Mouse (Mus musculus): Measurements from ENCODE around the gene Phldb2. TPM values are rescaled to one million over a fixed set of nuclear protein-coding genes. Genes with fewer than 3 reads are reported as not detected.

Gene Phldb2
- total and polyA plus RNA-seq, 2 experiments from 2014 or later, result 32.8 to 33.2 TPM

- Histone ChIP-seq H3K9me3 (replicated peaks; ENCODE audit: control insufficient read depth, low read length) (no peaks in the 10 kb centered on the region), H3K4me2 (ENCODE audit: low read depth, low read length) (no peak overlapping the region), H3K36me3 (replicated peaks; ENCODE audit: control insufficient read depth, insufficient read depth, low read length) (peaks cover 55% of the 10 kb centered on the region), H3K4me3 (ENCODE audit: low read depth, low read length) (no peak overlapping the region), H3K27ac (ENCODE audit: low read depth) (peak overlapping the region; percentile 48), H3K9ac (replicated peaks; ENCODE audit: low read depth, low read length) (no peak overlapping the region), H3K4me1 (ENCODE audit: control insufficient read depth, insufficient read depth) (no peaks in the 10 kb centered on the region), H3K27me3 (ENCODE audit: control insufficient read depth, insufficient read depth, low read length) (no peaks in the 10 kb centered on the region)
- TF ChIP-seq EP300 (IDR thresholded peaks at IDR 0.05; ENCODE audit: low read depth) (no peak), CTCF (IDR thresholded peaks at IDR 0.05; ENCODE audit: low read depth) (no peak)
- DNase-seq (ENCODE audit: low spot score), result no peak
- 65% methylated on average over 9 of the region's 9 CpGs for WGBS
- ATAC-seq (ENCODE audit: insufficient read depth, low read depth), result no peak
Measured at GRCm38 (mm10) chr16:45758726-45759269, 194.6 kb downstream of the Phldb2 start.

- peak; percentile 86 for ATAC-seq (ENCODE audit: insufficient read depth, low read depth)
- WGBS, result 66% methylated on average over 12 of the region's 12 CpGs
- no peaks in the 10 kb centered on the region for H3K4me1 ChIP-seq (ENCODE audit: control insufficient read depth, insufficient read depth)
- no peak overlapping the region for H3K9ac ChIP-seq (replicated peaks; ENCODE audit: low read depth, low read length)
- TF ChIP-seq EP300 (IDR thresholded peaks at IDR 0.05; ENCODE audit: low read depth), result peak; percentile 82; the same call in 1 of the 2 replicates
- TF ChIP-seq CTCF (IDR thresholded peaks at IDR 0.05; ENCODE audit: low read depth), result no peak
- H3K9me3 ChIP-seq (replicated peaks; ENCODE audit: control insufficient read depth, low read length), result no peaks in the 10 kb centered on the region
- peaks cover 45% of the 10 kb centered on the region for H3K36me3 ChIP-seq (replicated peaks; ENCODE audit: control insufficient read depth, insufficient read depth, low read length)
- no peak overlapping the region for H3K4me2 ChIP-seq (ENCODE audit: low read depth, low read length)
- H3K27me3 ChIP-seq (ENCODE audit: control insufficient read depth, insufficient read depth, low read length), result no peaks in the 10 kb centered on the region
- H3K4me3 ChIP-seq (ENCODE audit: low read depth, low read length), result no peak overlapping the region
- DNase-seq (ENCODE audit: low spot score), result peak; percentile 67
- peak overlapping the region; percentile 81 for H3K27ac ChIP-seq (ENCODE audit: low read depth)
Measured at GRCm38 (mm10) chr16:45757421-45758078, 195.8 kb downstream of the Phldb2 start.

- Histone ChIP-seq H3K9me3 (replicated peaks; ENCODE audit: control insufficient read depth, low read length) (no peaks in the 10 kb centered on the region), H3K36me3 (replicated peaks; ENCODE audit: control insufficient read depth, insufficient read depth, low read length) (peaks cover 46% of the 10 kb centered on the region), H3K27ac (ENCODE audit: low read depth) (peak overlapping the region; percentile 81; the same call in 1 of the 2 replicates), H3K9ac (replicated peaks; ENCODE audit: low read depth, low read length) (no peak overlapping the region), H3K4me2 (ENCODE audit: low read depth, low read length) (no peak overlapping the region), H3K4me1 (ENCODE audit: control insufficient read depth, insufficient read depth) (no peaks in the 10 kb centered on the region), H3K4me3 (ENCODE audit: low read depth, low read length) (no peak overlapping the region), H3K27me3 (ENCODE audit: control insufficient read depth, insufficient read depth, low read length) (no peaks in the 10 kb centered on the region)
- 32% methylated on average over 9 of the region's 9 CpGs for WGBS
- TF ChIP-seq EP300 (IDR thresholded peaks at IDR 0.05; ENCODE audit: low read depth), result no peak
- peak; percentile 73 for TF ChIP-seq CTCF (IDR thresholded peaks at IDR 0.05; ENCODE audit: low read depth)
- DNase-seq (ENCODE audit: low spot score), result peak; percentile 88
- ATAC-seq (ENCODE audit: insufficient read depth, low read depth), result peak; percentile 78
Measured at GRCm38 (mm10) chr16:45756855-45757254, 196.5 kb downstream of the Phldb2 start.

- 71% methylated on average over 4 of the region's 4 CpGs for WGBS
- Histone ChIP-seq H3K4me3 (ENCODE audit: low read depth, low read length) (0 out of 2 replicates have a peak overlapping the region, but pooled peaks have one; percentile 67), H3K4me2 (ENCODE audit: low read depth, low read length) (no peak overlapping the region), H3K36me3 (replicated peaks; ENCODE audit: control insufficient read depth, insufficient read depth, low read length) (peaks cover 23% of the 10 kb centered on the region), H3K9ac (replicated peaks; ENCODE audit: low read depth, low read length) (no peak overlapping the region), H3K27me3 (ENCODE audit: control insufficient read depth, insufficient read depth, low read length) (no peaks in the 10 kb centered on the region), H3K4me1 (ENCODE audit: control insufficient read depth, insufficient read depth) (peaks cover 6% of the 10 kb centered on the region; the same call in 1 of the 2 replicates), H3K27ac (ENCODE audit: low read depth) (peak overlapping the region; percentile 90), H3K9me3 (replicated peaks; ENCODE audit: control insufficient read depth, low read length) (no peaks in the 10 kb centered on the region)
- TF ChIP-seq EP300 (IDR thresholded peaks at IDR 0.05; ENCODE audit: low read depth) (no peak), CTCF (IDR thresholded peaks at IDR 0.05; ENCODE audit: low read depth) (no peak)
- DNase-seq (ENCODE audit: low spot score) (no peak), ATAC-seq (ENCODE audit: insufficient read depth, low read depth) (no peak)
Measured at GRCm38 (mm10) chr16:45743591-45744144, 209.7 kb downstream of the Phldb2 start.

GRCm38 (mm10) chr16:45742615-45743476 lies 210.6 kb downstream of the Phldb2 start, which contains the start of gene Abhd10:
TSS of gene Abhd10 (minus strand) at chr16:45742955.
- peak within 1 kb of the TSS; percentile 81 for H3K9ac ChIP-seq (replicated peaks; ENCODE audit: low read depth, low read length)
- H3K27me3 ChIP-seq (ENCODE audit: control insufficient read depth, insufficient read depth, low read length), result no peaks in the 10 kb centered on the region
- peak; percentile 93 for DNase-seq (ENCODE audit: low spot score)
- no peak for TF ChIP-seq CTCF (IDR thresholded peaks at IDR 0.05; ENCODE audit: low read depth)
- TF ChIP-seq EP300 (IDR thresholded peaks at IDR 0.05; ENCODE audit: low read depth), result 0 out of 2 replicates have a peak, but pooled peaks have one; percentile 77
- H3K4me1 ChIP-seq (ENCODE audit: control insufficient read depth, insufficient read depth), result peaks cover 8% of the 10 kb centered on the region
- peaks cover 15% of the 10 kb centered on the region for H3K36me3 ChIP-seq (replicated peaks; ENCODE audit: control insufficient read depth, insufficient read depth, low read length)
- no peaks in the 10 kb centered on the region for H3K9me3 ChIP-seq (replicated peaks; ENCODE audit: control insufficient read depth, low read length)
- H3K4me2 ChIP-seq (ENCODE audit: low read depth, low read length), result peak within 1 kb of the TSS; percentile 83
- peak; percentile 99 for ATAC-seq (ENCODE audit: insufficient read depth, low read depth)
- under 1% methylated on average over 51 of the region's 51 CpGs for WGBS
- H3K27ac ChIP-seq (ENCODE audit: low read depth), result peak within 1 kb of the TSS; percentile 90
- H3K4me3 ChIP-seq (ENCODE audit: low read depth, low read length), result peak within 1 kb of the TSS; percentile 67
